Mouse (Mus musculus) kidney, adult 9 months (tissue): Measurements from ENCODE around the gene Fam234a.
"Not testable (repeated sequence)": the region's sequence is repeated elsewhere in the genome, so short reads cannot be mapped to it uniquely, and the experiment has no call there.

Experiments used
- DNase-seq: peaks from one replicate; pipeline ENCODE4 v3.0.0; 2022

Gene Fam234a

GRCm38 (mm10) chr17:26232863-26233262 is 11.2 kb downstream of the Fam234a start:
- DNase-seq, result no peak

GRCm38 (mm10) chr17:26231156-26231555 is 12.9 kb downstream of the Fam234a start:
- DNase-seq, result no peak

- no peak for DNase-seq
These were observed 14.3 kb downstream of the Fam234a start for GRCm38 (mm10) chr17:26229776-26230175.

- DNase-seq, result peak; percentile 74
These were observed 18.9 kb downstream of the Fam234a start for GRCm38 (mm10) chr17:26225150-26225549.

- DNase-seq, result peak; percentile 34
These were observed 22.5 kb downstream of the Fam234a start for GRCm38 (mm10) chr17:26221508-26221907.

- no peak for DNase-seq
These were observed 31.4 kb downstream of the Fam234a start for GRCm38 (mm10) chr17:26212681-26213080.

GRCm38 (mm10) chr17:26212241-26212640 is 31.8 kb downstream of the Fam234a start:
- no peak for DNase-seq

GRCm38 (mm10) chr17:26207686-26208085 is 36.4 kb downstream of the Fam234a start, which contains the start of gene Arhgdig:
Arhgdig (minus strand) TSS chr17:26207786.
- no peak for DNase-seq

- DNase-seq, result no peak
These were observed 37.6 kb downstream of the Fam234a start for GRCm38 (mm10) chr17:26206392-26206791.

- no peak for DNase-seq
These were observed 39.3 kb downstream of the Fam234a start for GRCm38 (mm10) chr17:26204766-26205165.

- DNase-seq, result peak; percentile 35
These were observed 40.7 kb downstream of the Fam234a start for GRCm38 (mm10) chr17:26203321-26203811.

- DNase-seq, result no peak
These were observed 41.3 kb downstream of the Fam234a start, which contains the start of gene Rgs11 for GRCm38 (mm10) chr17:26202737-26203136. Rgs11 (plus strand) TSS chr17:26202951.

- DNase-seq, result peak; percentile 43
These were observed 42.0 kb downstream of the Fam234a start for GRCm38 (mm10) chr17:26201998-26202397.

- DNase-seq, result no peak
These were observed 43.0 kb downstream of the Fam234a start for GRCm38 (mm10) chr17:26200831-26201705.

GRCm38 (mm10) chr17:26198892-26199291 is 45.1 kb downstream of the Fam234a start, which contains the start of gene Pdia2:
Pdia2 (minus strand) TSS chr17:26199087.
- no peak for DNase-seq

- DNase-seq, result peak; percentile 91
These were observed 51.4 kb downstream of the Fam234a start for GRCm38 (mm10) chr17:26192481-26193190.

GRCm38 (mm10) chr17:26191486-26191885 is 52.6 kb downstream of the Fam234a start:
- DNase-seq, result not testable (repeated sequence)

GRCm38 (mm10) chr17:26188091-26188805 is 55.8 kb downstream of the Fam234a start:
- DNase-seq, result peak; percentile 47

GRCm38 (mm10) chr17:26187592-26187991 is 56.5 kb downstream of the Fam234a start:
- no peak for DNase-seq

- no peak for DNase-seq
These were observed 62.9 kb downstream of the Fam234a start for GRCm38 (mm10) chr17:26181179-26181578.

GRCm38 (mm10) chr17:26178611-26179010 is 65.4 kb downstream of the Fam234a start:
- DNase-seq, result no peak

GRCm38 (mm10) chr17:26175248-26175647 is 68.8 kb downstream of the Fam234a start:
- not testable (repeated sequence) for DNase-seq

GRCm38 (mm10) chr17:26168039-26168438 is 76.0 kb downstream of the Fam234a start:
- no peak for DNase-seq
